Mouse (Mus musculus) ovary, adult 2 months (tissue): ENCODE results near the gene Gm17660. TPM values are rescaled to one million over a fixed set of nuclear protein-coding genes. Genes with fewer than 3 reads are reported as not detected.

ENCODE experiments used
- polyA plus RNA-seq: library from polyadenylated mRNA; depleted of rRNA; stranded (reverse); fragments of >200 nt; gene quantifications from 2 replicates; pipeline ENCODE4 v1.2.3, GENCODE M21; 2012; rRNA removed

The Gm17660 gene
- not detected in 2 replicates for polyA plus RNA-seq

DNA sequence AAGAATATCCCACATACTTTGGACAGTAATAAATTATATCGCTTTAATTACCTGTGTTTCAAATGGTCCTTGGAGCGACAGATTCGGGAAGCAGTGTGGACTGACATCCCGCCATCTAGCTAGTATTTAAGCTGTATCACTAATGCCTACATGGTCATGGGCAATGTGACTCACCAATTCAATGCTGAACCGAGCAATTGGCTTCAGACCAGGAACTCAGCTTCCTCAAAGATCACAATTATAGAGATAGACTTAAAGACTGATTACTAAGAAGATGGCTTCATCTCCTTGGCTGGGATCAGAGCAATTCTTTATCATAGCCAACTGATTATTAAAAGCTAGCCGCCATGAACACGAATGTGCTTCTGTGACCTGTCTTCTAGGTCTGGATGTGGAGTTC is at the start of gene Gm17660:
Gm17660 (minus strand) TSS at position 101 of the 400 bp plus-strand sequence.

DNA sequence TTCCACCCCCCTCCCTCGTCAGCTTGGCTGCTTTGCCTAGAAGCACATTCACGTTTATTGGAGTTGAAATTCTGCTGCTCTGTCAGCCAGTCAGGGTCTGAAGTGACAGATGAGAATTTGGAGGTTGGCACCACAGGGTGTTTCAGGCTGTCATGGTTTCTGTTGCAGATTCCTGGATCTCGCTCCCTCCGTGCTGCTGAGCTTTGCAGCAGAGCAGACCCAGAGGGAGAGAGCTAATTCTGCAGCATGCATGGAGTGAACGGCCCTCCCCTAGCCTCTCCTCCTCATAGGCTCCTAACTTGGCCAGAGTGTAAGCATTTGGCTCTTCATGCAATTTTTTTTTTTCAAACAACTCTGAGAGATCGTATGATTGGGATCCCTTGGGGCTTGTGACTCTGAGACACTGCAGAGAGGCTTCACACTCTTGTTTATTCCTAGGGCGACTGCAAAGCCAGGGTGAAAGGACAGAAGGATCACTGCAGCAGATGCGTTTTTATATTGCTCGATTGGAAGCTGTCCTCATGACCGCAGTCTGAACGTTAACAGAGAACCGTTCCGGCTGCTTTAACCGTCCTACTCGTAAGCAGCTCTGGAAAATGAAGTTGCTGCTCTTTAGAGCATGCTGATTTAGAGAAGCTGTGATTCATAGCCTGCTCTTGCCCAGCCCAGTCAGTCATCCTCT is 36.2 kb upstream of the Gm17660 start, which contains the start of gene Sparcl1:
Sparcl1 (minus strand) TSS at position 243 of the 682 bp plus-strand sequence.

DNA sequence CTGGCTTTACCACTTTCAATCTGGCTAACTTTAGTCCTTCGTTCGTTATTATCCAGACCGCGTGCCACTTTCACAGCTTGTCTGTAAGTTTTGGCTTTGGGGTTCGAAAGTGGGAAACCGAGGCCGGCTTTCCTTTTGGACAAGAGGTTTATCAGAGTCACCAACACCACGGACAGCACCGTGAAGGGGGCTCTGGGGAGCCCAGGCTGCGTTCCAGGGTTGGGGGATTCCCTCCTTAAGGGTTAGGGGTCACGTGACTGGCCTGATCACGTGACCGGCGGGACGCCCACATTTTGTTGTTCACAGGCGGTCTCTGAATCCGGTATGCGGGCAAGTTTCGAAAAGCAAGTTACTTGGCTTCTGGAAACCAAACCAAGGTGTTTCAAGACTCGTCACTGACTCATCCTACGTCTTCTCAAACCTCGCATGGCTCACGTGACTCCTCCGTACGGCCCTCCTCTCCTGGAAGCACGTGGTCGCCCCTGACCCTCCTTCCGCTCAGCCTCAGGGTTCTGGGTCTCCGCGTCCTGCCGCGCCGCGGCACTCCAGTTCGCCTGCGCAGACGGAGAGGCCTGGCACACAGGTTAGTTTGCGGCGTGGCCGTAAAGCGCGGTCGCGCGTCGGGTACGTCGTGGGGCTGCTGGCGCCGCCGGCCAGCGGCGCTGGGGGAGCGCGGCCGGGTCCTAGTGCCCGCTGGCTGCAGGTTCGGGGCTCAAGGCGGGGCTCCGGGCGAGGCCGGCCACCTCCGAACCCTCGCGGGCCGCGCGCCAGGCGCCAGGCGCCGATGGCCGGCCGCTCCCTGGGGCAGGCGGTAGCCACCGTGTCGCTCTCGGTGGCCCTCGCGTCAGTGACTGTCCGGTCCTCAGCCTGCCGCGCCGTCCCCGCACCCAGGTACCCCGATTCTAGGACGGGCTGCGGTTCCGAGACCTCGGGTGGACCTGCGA is 30.9 kb downstream of the Gm17660 start, which contains the start of gene Nudt9:
Nudt9 (plus strand) TSS at position 51 of the 944 bp plus-strand sequence.

DNA sequence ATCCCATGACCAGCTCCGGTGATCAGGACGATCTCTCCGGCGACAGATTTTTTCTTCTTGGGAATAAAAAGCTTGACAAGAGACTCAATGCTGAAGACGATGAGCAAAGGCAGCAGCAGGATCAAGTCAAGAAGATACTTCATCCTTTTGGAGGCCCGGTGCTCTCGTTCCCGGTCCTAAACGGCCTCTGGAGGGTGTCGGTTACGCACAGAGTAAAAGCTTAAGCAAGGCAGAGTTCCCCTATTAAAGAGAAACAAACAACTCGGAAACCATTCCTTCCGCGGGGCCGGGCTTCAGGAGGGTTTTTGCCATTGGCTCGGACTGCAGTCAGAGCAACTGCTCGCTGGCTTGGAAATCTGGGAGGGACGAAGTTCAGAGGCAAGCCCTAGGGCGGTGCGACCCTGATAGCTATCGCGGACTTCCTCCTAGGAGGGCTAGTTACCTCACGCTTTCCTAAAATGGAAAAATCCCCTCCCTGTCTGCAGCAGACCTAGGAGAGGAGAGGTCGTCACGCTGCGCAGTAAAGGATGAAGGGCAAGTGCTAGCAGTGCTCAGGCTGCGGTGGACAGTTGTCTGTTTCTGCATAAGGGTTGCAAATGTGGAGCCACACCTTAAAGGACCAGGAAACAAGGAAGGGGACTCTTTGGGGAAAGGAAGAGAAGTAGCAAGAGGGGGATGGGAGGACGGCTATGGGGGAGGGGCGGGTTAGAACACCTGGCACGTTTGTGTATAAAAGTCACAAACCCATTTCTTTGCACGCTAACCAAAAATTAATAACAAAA is 55.6 kb downstream of the Gm17660 start, which contains the start of gene Hsd17b11:
Hsd17b11 (minus strand) TSS at position 323 of the 782 bp plus-strand sequence.

Other genes with a start within 250 kb of the Gm17660 start
- gene Klhl8, start 166.3 kb downstream of the Gm17660 start, polyA plus RNA-seq = 9.8 and 14.9 TPM in 2 replicates
- gene Hsd17b13, start 100.2 kb downstream of the Gm17660 start, polyA plus RNA-seq = 0.37 TPM in 1 of 2 replicates, not detected in the other
- gene Hsd17b11, start 55.7 kb downstream of the Gm17660 start, polyA plus RNA-seq = 39.5 and 40.0 TPM in 2 replicates
- gene Nudt9, start 31.3 kb downstream of the Gm17660 start, polyA plus RNA-seq = 69.0 and 77.8 TPM in 2 replicates
- 140 and 198 TPM in 2 replicates for gene Sparcl1, start 36.1 kb upstream of the Gm17660 start, polyA plus RNA-seq
- not detected in 2 replicates for gene Dspp, start 93.1 kb upstream of the Gm17660 start, polyA plus RNA-seq
- 0.12 and 0.28 TPM in 2 replicates for gene Dmp1, start 125.0 kb upstream of the Gm17660 start, polyA plus RNA-seq
- gene Ibsp, start 221.6 kb upstream of the Gm17660 start, polyA plus RNA-seq = not detected in 2 replicates
- not detected in 2 replicates for gene Mepe, start 247.7 kb upstream of the Gm17660 start, polyA plus RNA-seq